Mouse (Mus musculus) small intestine, adult 2 months (tissue): ENCODE results near the gene Tcfl5. TPM values are rescaled to one million over a fixed set of nuclear protein-coding genes. Genes with fewer than 3 reads are reported as not detected.
A peak's percentile ranks its signal among the peaks of the same experiment; 100 is the strongest.

ENCODE experiments used
- H3K27ac ChIP-seq: fragments of 200-500 bp; 2 replicates; pipeline ENCODE4 v1.5.1; 2012; ENCODE audit warnings: low read depth, low read length, control low read depth, inconsistent platforms; ENCODE audit not compliant: insufficient read depth
- H3K27me3 ChIP-seq: fragments of 200-500 bp; 2 replicates; pipeline ENCODE4 v1.6.1; 2012; ENCODE audit warnings: mild to moderate bottlenecking, moderate library complexity, low read length, inconsistent platforms; ENCODE audit not compliant: control insufficient read depth, insufficient read depth
- H3K36me3 ChIP-seq: fragments of 200-500 bp; 2 replicates; pipeline ENCODE4 v1.6.1; 2012; ENCODE audit warnings: mild to moderate bottlenecking, low read length, control low read depth, inconsistent platforms; ENCODE audit not compliant: control insufficient read depth, insufficient read depth
- H3K4me1 ChIP-seq: fragments of 200-500 bp; 2 replicates; pipeline ENCODE4 v1.6.1; 2012; ENCODE audit warnings: low read length, inconsistent platforms, mixed read lengths; ENCODE audit not compliant: control insufficient read depth, insufficient read depth, insufficient read length
- H3K4me3 ChIP-seq: fragments of 200-500 bp; 2 replicates; pipeline ENCODE4 v1.5.1; 2012; ENCODE audit warnings: low read depth, mild to moderate bottlenecking, control low read depth, inconsistent platforms, low read length, moderate library complexity
- CTCF ChIP-seq: fragments of 200-500 bp; IDR thresholded peaks from 2 replicates; pipeline ENCODE4 v1.5.1; 2012; ENCODE audit warnings: low read depth, mild to moderate bottlenecking, control low read depth, inconsistent platforms, low read length, moderate library complexity, mixed read lengths; ENCODE audit not compliant: insufficient replicate concordance, insufficient read length; ENCODE audit errors: extremely low read depth
- POLR2A ChIP-seq: fragments of 200-500 bp; IDR thresholded peaks from 2 replicates; pipeline ENCODE4 v1.6.1; 2012; ENCODE audit warnings: low read depth, mild to moderate bottlenecking, control low read depth, inconsistent platforms, low read length, moderate library complexity
- WGBS: fragments of 180-500 bp; shearing (Covaris S2); methylation state at CpG from one replicate; pipeline ENCODE4 v1.1.7; 2018; 5-methylcytosine and 5-hydroxymethylcytosine counted together
- polyA plus RNA-seq: library from polyadenylated mRNA; depleted of rRNA; stranded (reverse); fragments of >200 nt; gene quantifications from 2 replicates; pipeline ENCODE4 v1.2.3, GENCODE M21; 2012

Tcfl5 gene
- polyA plus RNA-seq, 1 experiment, result not detected

DNA sequence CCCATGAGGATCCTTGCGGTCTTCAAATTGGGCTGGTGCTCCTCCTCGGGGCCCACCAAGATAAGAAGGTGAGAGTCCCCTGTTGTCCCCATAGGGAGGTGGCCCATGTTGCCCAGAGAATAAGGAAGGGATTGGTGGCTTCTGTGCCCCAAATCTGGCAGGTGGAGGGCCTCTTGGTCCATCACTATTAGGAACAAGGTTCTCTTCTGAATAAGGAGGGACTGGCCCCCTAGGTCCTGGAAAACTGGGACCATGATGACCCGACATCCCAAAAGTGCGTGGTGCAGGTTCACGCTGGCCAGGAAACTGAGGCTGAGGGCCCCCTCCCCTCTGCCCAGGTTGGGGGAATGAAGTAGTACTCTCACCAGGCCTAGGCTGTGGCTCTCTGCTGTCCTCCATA is 18.0 kb upstream of the Tcfl5 start:
- no peaks in the 10 kb centered on the region for H3K4me1 ChIP-seq
- no peak overlapping the region for H3K27ac ChIP-seq
- WGBS, result 90% methylated on average over 5 of the region's 5 CpGs
- peaks cover 19% of the 10 kb centered on the region for H3K36me3 ChIP-seq
- H3K27me3 ChIP-seq, result no peaks in the 10 kb centered on the region
- no peak overlapping the region for H3K4me3 ChIP-seq
- no peak for TF ChIP-seq POLR2A
- TF ChIP-seq CTCF, result no peak

DNA sequence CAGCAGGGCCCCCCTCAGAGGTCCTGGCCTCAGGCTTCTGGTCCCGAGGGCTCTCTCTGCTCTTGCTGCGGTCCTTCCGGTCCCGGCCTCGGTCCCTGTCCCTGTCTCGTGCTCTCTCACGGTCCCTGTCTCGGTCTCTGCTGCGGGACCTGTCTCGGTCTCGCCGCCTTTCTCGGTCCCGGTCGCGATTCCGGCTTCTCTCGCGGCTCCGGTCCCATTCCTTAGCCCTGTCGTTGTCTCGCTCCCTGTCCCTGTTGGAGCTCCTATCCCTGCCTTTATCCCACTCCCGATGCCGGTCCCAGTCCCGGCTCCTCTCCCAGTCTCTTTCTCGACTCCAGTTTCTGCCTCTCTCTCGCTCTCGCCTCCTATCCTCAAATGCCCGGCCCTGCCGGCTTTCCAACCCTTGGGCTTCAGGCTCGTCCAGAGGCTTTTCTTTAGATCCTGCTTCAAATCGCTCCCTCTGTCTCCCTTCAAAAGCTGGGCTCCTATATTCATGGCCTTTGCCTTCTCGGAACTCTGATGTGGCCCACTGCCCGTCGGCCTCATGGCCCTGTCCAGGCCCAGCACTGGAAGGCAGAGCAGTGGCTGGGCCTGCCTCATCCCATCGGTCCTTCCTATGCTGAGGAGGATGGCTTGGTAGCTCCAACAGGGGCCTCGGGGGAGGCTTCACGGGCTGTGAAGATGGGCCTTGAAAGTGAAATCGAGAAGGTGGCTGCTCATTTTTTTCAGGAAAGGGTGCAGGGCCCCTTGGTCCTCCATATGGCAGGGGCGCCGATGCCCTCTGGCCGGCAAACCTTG is 17.0 kb upstream of the Tcfl5 start:
- H3K36me3 ChIP-seq, result peaks cover 12% of the 10 kb centered on the region
- H3K4me3 ChIP-seq, result no peak overlapping the region
- no peaks in the 10 kb centered on the region for H3K27me3 ChIP-seq
- no peak overlapping the region for H3K27ac ChIP-seq
- TF ChIP-seq CTCF (no peak), POLR2A (no peak)
- WGBS, result 39% methylated on average over 42 of the region's 42 CpGs
- H3K4me1 ChIP-seq, result no peaks in the 10 kb centered on the region

DNA sequence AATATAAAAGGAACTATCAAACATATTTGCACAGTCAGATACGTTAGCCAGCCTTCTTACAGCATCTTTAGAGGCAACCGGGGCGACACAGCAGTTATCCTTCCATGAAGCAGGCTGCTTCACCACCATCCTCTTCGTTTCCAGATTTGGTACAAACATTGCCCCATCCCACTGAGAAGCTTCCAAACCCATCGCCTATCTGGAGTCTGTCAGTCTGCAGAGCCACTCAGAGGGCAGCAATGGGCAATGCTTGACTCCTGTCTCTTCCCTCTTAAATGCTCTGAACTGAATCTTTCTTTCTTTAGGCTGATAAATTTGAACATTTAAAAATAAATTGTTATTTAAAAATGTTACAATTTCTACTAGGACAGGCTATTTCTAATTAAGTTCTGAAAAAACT is 15.9 kb upstream of the Tcfl5 start:
- Histone ChIP-seq H3K4me3 (no peak overlapping the region), H3K27ac (no peak overlapping the region), H3K4me1 (no peaks in the 10 kb centered on the region), H3K27me3 (no peaks in the 10 kb centered on the region), H3K36me3 (peaks cover 12% of the 10 kb centered on the region)
- TF ChIP-seq CTCF, result no peak
- no peak for TF ChIP-seq POLR2A
- WGBS, result 90% methylated on average over 5 of the region's 5 CpGs

DNA sequence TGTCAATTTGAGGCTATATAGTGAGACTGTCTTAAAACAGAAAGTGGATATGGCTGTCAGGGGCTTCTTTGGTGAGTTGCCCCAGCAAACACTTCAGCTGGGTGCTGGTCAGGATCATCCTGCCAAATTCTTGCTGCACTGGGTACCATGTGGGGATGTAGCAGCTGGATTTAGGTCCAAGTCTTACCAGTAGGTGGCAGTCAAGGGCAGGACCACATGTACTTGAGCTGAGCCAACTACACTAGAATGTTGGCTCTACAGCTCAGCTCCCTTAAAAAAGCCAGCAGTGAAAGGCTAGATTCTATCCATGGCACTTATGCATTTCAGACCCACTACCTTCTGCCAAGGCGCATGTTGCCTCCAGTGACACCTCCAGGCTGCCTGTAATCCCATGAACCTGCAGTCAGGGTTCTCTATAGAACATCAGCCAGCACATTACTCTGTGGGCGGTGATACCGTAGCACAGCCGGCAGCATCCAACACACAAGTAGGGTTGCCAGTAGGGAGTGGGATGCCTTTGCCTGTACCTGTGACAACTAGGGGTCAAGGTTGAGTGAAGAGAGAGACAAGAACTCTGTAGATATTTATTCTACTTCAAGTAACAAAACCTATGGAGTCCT is 15.0 kb upstream of the Tcfl5 start:
- H3K36me3 ChIP-seq, result peaks cover 12% of the 10 kb centered on the region
- 72% methylated on average over 4 of the region's 4 CpGs for WGBS
- peak; percentile 69; the same call in 1 of the 2 replicates for TF ChIP-seq CTCF
- TF ChIP-seq POLR2A, result no peak
- no peaks in the 10 kb centered on the region for H3K27me3 ChIP-seq
- no peak overlapping the region for H3K4me3 ChIP-seq
- no peak overlapping the region for H3K27ac ChIP-seq
- H3K4me1 ChIP-seq, result no peaks in the 10 kb centered on the region

DNA sequence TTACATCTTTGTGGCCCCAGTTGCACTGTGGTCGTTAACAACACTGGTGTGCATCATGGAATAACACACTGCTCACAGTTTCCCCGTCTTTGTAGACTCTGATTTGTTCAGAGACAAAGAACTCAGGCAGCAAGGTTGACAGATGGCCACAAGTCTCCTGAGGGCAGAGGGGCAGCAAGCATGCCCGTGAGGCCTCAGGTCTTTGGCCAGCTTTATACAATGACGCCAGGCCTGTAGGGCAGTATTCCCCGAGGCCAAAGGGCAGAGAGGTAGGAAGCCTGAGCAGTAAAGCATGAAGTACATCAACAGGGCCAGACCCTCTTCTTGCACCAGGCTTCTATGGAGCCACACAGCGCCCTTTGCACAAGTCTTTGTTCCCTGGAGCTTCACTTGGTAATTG is 12.6 kb upstream of the Tcfl5 start:
- Histone ChIP-seq H3K36me3 (no peaks in the 10 kb centered on the region), H3K4me1 (no peaks in the 10 kb centered on the region), H3K27me3 (no peaks in the 10 kb centered on the region), H3K4me3 (no peak overlapping the region), H3K27ac (no peak overlapping the region)
- 67% methylated on average over 6 of the region's 6 CpGs for WGBS
- no peak for TF ChIP-seq CTCF
- TF ChIP-seq POLR2A, result no peak

DNA sequence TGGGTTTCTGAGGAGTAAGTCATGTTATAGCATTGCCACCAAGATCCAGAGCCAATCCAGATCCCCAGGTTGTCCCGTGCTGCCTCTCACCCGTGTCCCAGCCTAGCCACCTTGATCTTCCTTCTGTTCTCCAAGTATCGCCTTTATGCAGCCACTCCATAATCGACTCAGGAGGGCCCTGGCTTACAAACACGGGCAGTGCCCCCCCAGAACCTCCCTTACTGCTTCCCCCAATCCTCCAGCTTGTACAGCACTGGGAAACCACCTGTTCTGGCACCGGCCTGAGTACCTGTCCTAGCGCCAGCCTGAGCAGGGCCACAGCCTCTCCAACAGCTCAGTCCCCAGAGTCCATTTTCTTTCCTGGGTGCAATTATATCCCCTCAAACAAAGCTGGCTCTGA is 12.2 kb upstream of the Tcfl5 start:
- no peaks in the 10 kb centered on the region for H3K36me3 ChIP-seq
- no peaks in the 10 kb centered on the region for H3K27me3 ChIP-seq
- no peak overlapping the region for H3K27ac ChIP-seq
- no peaks in the 10 kb centered on the region for H3K4me1 ChIP-seq
- 80% methylated on average over 7 of the region's 7 CpGs for WGBS
- TF ChIP-seq CTCF (no peak), POLR2A (no peak)
- no peak overlapping the region for H3K4me3 ChIP-seq

DNA sequence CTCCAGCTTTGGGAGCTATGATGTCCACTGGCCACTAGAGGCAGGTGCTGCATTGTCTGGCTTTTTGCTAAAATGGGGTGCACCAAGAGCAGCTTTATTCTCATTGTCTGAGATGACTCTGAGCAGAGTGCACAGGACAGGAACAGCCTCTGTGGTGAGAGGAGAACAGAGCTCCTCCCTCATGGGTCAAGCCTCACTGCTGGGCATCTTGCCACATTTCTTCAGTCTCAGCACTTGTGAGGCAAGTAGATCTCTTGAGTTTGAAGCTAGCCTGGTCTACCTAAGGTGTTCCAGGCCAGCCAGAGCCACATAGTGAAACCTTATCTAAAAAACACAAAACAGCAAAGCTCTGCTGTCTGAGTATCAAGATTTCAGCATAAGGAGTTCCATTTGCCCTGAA is 4.3 kb upstream of the Tcfl5 start:
- Histone ChIP-seq H3K4me3 (no peak overlapping the region), H3K27ac (no peak overlapping the region), H3K36me3 (no peaks in the 10 kb centered on the region), H3K27me3 (peaks cover 17% of the 10 kb centered on the region), H3K4me1 (no peaks in the 10 kb centered on the region)
- no peak for TF ChIP-seq POLR2A
- TF ChIP-seq CTCF, result no peak
